Comparison of ENCODE assay signal across 35 mouse cellular contexts in the genomic region with DNA sequence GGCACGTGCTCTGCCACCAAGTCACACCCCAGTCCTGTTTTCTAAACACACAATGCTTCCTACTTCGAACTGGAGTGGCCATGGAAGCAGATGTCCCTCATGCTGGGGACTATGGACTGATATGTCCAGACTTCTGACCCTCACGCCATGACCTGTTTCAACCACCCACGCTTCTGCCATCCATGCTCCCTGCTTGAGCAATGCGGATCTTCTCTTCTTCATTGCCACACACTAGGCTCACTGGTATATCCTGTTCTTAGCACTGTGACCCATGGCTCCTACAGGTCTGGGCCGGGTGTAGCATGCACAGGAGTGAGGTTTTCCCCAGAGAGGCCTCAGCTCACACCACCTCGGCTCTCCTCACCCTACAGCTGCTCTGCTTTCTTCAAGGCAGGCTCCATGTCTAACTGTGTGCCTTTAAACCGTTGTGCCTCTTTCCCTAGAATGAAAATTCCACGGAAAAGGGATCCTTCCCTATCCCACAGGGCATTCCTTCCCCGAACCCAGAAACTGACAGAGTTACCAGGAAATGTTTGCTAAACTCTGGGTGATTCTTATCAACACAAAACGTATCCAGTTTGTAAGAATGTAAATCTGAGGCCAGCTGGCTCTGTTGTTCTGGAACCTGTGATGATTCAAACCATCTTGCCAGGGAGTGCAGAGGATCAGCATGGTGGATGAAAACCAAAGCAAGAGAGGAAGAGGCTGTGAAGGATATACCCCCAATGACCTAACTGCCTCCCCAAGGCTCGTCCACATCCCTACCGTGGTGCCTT. TPM values are rescaled to one million over a fixed set of nuclear protein-coding genes. Genes with fewer than 3 reads are reported as not detected.
DNase-seq lines count a peak whose midpoint lies in the region; ATAC-seq and TF ChIP-seq lines count a peak whose summit lies in the region.
"Had no signal": no experiment of that assay in that cellular context is flagged by ENCODE, and none has a peak within 500 bp of the region (broad histone marks: within the 10 kb centered on the region; RNA-seq: fewer than 3 reads in every experiment).

No protein-coding gene starts in this region.

- 0 out of 2 replicates have a peak, but pooled peaks cover 3% of the 10 kb centered on the region for H3K27me3 ChIP-seq in liver, embryonic 15.5 days
- H3K27me3 ChIP-seq in liver, embryonic 11.5 days (replicated peaks; ENCODE audit: control insufficient read depth, insufficient read depth, low read length), result no peaks in the 10 kb centered on the region
- H3K27me3 ChIP-seq in intestine, postnatal 0 days (replicated peaks; ENCODE audit: control insufficient read depth, insufficient read depth, low read length), result no peaks in the 10 kb centered on the region
- H3K27me3 ChIP-seq in stomach, postnatal 0 days (ENCODE audit: control insufficient read depth, insufficient read depth, low read length), result no peaks in the 10 kb centered on the region
- H3K27me3 ChIP-seq: forebrain, embryonic 13.5 days; hindbrain, embryonic 12.5 days; hindbrain, embryonic 15.5 days had no signal

- DNase-seq in liver, embryonic 11.5 days (ENCODE audit: low spot score), result no peak
- DNase-seq in urinary bladder, postnatal 36 days (ENCODE audit: low spot score in 2 of 2), result peak; percentile 31 to 35
- no peak for DNase-seq in urinary bladder, postnatal 10 days (ENCODE audit: low spot score)
- DNase-seq in stomach, postnatal 0 days (ENCODE audit: low spot score), result no peak
- DNase-seq in adrenal gland, postnatal 10 days, result no peak
- no peak for DNase-seq in cerebellum, adult 8-10 months
- DNase-seq: adrenal gland, adult 2 months; adrenal gland, postnatal 25 days; cerebellum, adult 11-12 months; cerebellum, adult 9-10 months; cerebellum, postnatal 25 days; gastrocnemius, postnatal 10 days; gastrocnemius, postnatal 36 days; heart, adult 11 months had no signal

- no peaks in the 10 kb centered on the region for H3K4me1 ChIP-seq in liver, embryonic 15.5 days (replicated peaks)
- H3K4me1 ChIP-seq in liver, embryonic 11.5 days (replicated peaks; ENCODE audit: control insufficient read depth, insufficient read depth, low read length), result no peaks in the 10 kb centered on the region
- 0 out of 2 replicates have a peak, but pooled peaks cover 6% of the 10 kb centered on the region for H3K4me1 ChIP-seq in intestine, postnatal 0 days (replicated peaks; ENCODE audit: control insufficient read depth, insufficient read depth, low read length)
- H3K4me1 ChIP-seq in stomach, postnatal 0 days (replicated peaks; ENCODE audit: control insufficient read depth, insufficient read depth), result no peaks in the 10 kb centered on the region
- H3K4me1 ChIP-seq: embryonic facial prominence, embryonic 13.5 days; hindbrain, embryonic 12.5 days; hindbrain, embryonic 15.5 days had no signal

- no peak overlapping the region for H3K4me2 ChIP-seq in liver, embryonic 15.5 days
- no peak overlapping the region for H3K4me2 ChIP-seq in liver, embryonic 11.5 days
- no peak overlapping the region for H3K4me2 ChIP-seq in intestine, postnatal 0 days (replicated peaks; ENCODE audit: low read depth)
- H3K4me2 ChIP-seq in stomach, postnatal 0 days (replicated peaks; ENCODE audit: low read depth), result no peak overlapping the region
- H3K4me2 ChIP-seq: embryonic facial prominence, embryonic 13.5 days; forebrain, embryonic 13.5 days; heart, embryonic 11.5 days; hindbrain, embryonic 12.5 days; hindbrain, embryonic 15.5 days had no signal

- no peaks in the 10 kb centered on the region for H3K9me3 ChIP-seq in liver, embryonic 15.5 days (replicated peaks)
- H3K9me3 ChIP-seq in liver, embryonic 11.5 days (ENCODE audit: control insufficient read depth, low read length), result no peaks in the 10 kb centered on the region
- no peaks in the 10 kb centered on the region for H3K9me3 ChIP-seq in intestine, postnatal 0 days (ENCODE audit: control insufficient read depth)
- H3K9me3 ChIP-seq in stomach, postnatal 0 days (ENCODE audit: control insufficient read depth, low read length), result no peaks in the 10 kb centered on the region
- H3K9me3 ChIP-seq: embryonic facial prominence, embryonic 13.5 days; forebrain, embryonic 10.5 days; hindbrain, embryonic 12.5 days; hindbrain, embryonic 15.5 days had no signal

- no peaks in the 10 kb centered on the region for H3K36me3 ChIP-seq in liver, embryonic 15.5 days (replicated peaks)
- no peaks in the 10 kb centered on the region for H3K36me3 ChIP-seq in liver, embryonic 11.5 days (ENCODE audit: control insufficient read depth, insufficient read depth, low read length)
- peaks cover 11% of the 10 kb centered on the region; the same call in 1 of the 2 replicates for H3K36me3 ChIP-seq in intestine, postnatal 0 days (ENCODE audit: control insufficient read depth, insufficient read depth)
- no peaks in the 10 kb centered on the region for H3K36me3 ChIP-seq in stomach, postnatal 0 days (ENCODE audit: control insufficient read depth, insufficient read depth, low read length)
- H3K36me3 ChIP-seq: embryonic facial prominence, embryonic 13.5 days; forebrain, embryonic 10.5 days; hindbrain, embryonic 12.5 days; hindbrain, embryonic 15.5 days had no signal

- H3K4me3 ChIP-seq in liver, embryonic 15.5 days (replicated peaks), result no peak overlapping the region
- H3K4me3 ChIP-seq in liver, embryonic 11.5 days (ENCODE audit: low read depth, low read length), result no peak overlapping the region
- H3K4me3 ChIP-seq in intestine, postnatal 0 days (ENCODE audit: low read depth, low read length), result no peak overlapping the region
- no peak overlapping the region for H3K4me3 ChIP-seq in stomach, postnatal 0 days (ENCODE audit: low read depth, low read length)
- H3K4me3 ChIP-seq: embryonic facial prominence, embryonic 13.5 days; erythroblast, embryonic 14.5 days; forebrain, embryonic 10.5 days; forebrain, embryonic 13.5 days; hindbrain, embryonic 12.5 days; hindbrain, embryonic 15.5 days had no signal

- ATAC-seq in liver, embryonic 15.5 days (ENCODE audit: insufficient read depth), result peak; percentile 54; the same call in 1 of the 2 replicates
- no peak for ATAC-seq in liver, embryonic 11.5 days (replicated peaks; ENCODE audit: low FRiP score)
- peak; percentile 34; the same call in 1 of the 2 replicates for ATAC-seq in intestine, postnatal 0 days
- peak; percentile 51; the same call in 1 of the 2 replicates for ATAC-seq in stomach, postnatal 0 days (ENCODE audit: low FRiP score, low TSS enrichment)
- ATAC-seq: CD4-positive, CD25-positive, alpha-beta regulatory T cell, adult 4 months; forebrain, embryonic 13.5 days; forebrain, embryonic 16.5 days had no signal

- TF ChIP-seq EP300 in stomach, postnatal 0 days (optimal IDR thresholded peaks at IDR 0.05), result no peak

- no peak overlapping the region for H3K27ac ChIP-seq in liver, embryonic 15.5 days (replicated peaks)
- no peak overlapping the region for H3K27ac ChIP-seq in liver, embryonic 11.5 days (ENCODE audit: low read depth, low read length)
- H3K27ac ChIP-seq in intestine, postnatal 0 days (ENCODE audit: low read depth, low read length), result no peak overlapping the region
- H3K27ac ChIP-seq in stomach, postnatal 0 days (replicated peaks), result peak overlapping the region; percentile 30; the same call in 1 of the 2 replicates
- H3K27ac ChIP-seq: embryonic facial prominence, embryonic 13.5 days; forebrain, embryonic 10.5 days; forebrain, embryonic 13.5 days; hindbrain, embryonic 12.5 days; hindbrain, embryonic 15.5 days had no signal

- H3K9ac ChIP-seq in liver, embryonic 15.5 days, result no peak overlapping the region
- no peak overlapping the region for H3K9ac ChIP-seq in liver, embryonic 11.5 days (ENCODE audit: low read depth, low read length)
- H3K9ac ChIP-seq in intestine, postnatal 0 days (ENCODE audit: low read depth, low read length), result no peak overlapping the region
- no peak overlapping the region for H3K9ac ChIP-seq in stomach, postnatal 0 days (ENCODE audit: low read length)
- H3K9ac ChIP-seq: embryonic facial prominence, embryonic 13.5 days; forebrain, embryonic 13.5 days; hindbrain, embryonic 12.5 days; hindbrain, embryonic 15.5 days had no signal

- TF ChIP-seq CTCF in intestine, postnatal 0 days (IDR thresholded peaks at IDR 0.05; ENCODE audit: low read depth), result no peak
- TF ChIP-seq CTCF in stomach, postnatal 0 days (IDR thresholded peaks at IDR 0.05; ENCODE audit: low read depth), result no peak

- WGBS in liver, embryonic 15.5 days (ENCODE audit: insufficient replicate concordance), result 52% methylated on average over 13 of the region's 13 CpGs
- WGBS in liver, embryonic 11.5 days, result 66% methylated on average over 13 of the region's 13 CpGs
- 52% methylated on average over 13 of the region's 13 CpGs for WGBS in intestine, postnatal 0 days
- WGBS in stomach, postnatal 0 days, result 57% methylated on average over 13 of the region's 13 CpGs

RNA-seq across cellular contexts. Expression of gene Sdr42e1, which starts 6.0 kb away (rescaled TPM):
- polyA plus RNA-seq in liver, embryonic 15.5 days (2015; fragmentation: Nextera tagmentation; extraction: Ambion mirVana), result 2.0 and 3.4 TPM in 2 replicates
- polyA plus RNA-seq in liver, embryonic 11.5 days (2014; fragmentation: Nextera tagmentation; extraction: Ambion mirVana), result 1.0 and 1.7 TPM in 2 replicates
- 6.0 and 7.7 TPM in 2 replicates for polyA plus RNA-seq in intestine, postnatal 0 days (2015; fragmentation: Nextera tagmentation; extraction: Ambion mirVana)
- polyA plus RNA-seq in stomach, postnatal 0 days (2015; fragmentation: Nextera tagmentation; extraction: Ambion mirVana), result 24.2 and 28.8 TPM in 2 replicates
- total RNA-seq in adrenal gland, postnatal 10 days (2021), result 1 to 10 TPM; 3.4 to 6.1 TPM
- total RNA-seq: MEL had no signal
- polyA plus RNA-seq: C2C12; erythroblast, embryonic 14.5 days had no signal

RNA-seq across cellular contexts. Expression of gene Hsd17b2, which starts 34.2 kb away (rescaled TPM):
- 74.4 and 82.5 TPM in 2 replicates for polyA plus RNA-seq in liver, embryonic 15.5 days (2015; fragmentation: Nextera tagmentation; extraction: Ambion mirVana)
- polyA plus RNA-seq in liver, embryonic 11.5 days (2014; fragmentation: Nextera tagmentation; extraction: Ambion mirVana), result 13.8 and 15.6 TPM in 2 replicates
- polyA plus RNA-seq in intestine, postnatal 0 days (2015; fragmentation: Nextera tagmentation; extraction: Ambion mirVana), result 66.3 and 69.9 TPM in 2 replicates
- 113 and 124 TPM in 2 replicates for polyA plus RNA-seq in stomach, postnatal 0 days (2015; fragmentation: Nextera tagmentation; extraction: Ambion mirVana)
- total RNA-seq in adrenal gland, postnatal 10 days (2021), result 10 to 100 TPM; 15.1 to 32.4 TPM
- total RNA-seq: adrenal gland, postnatal 25 days; common myeloid progenitor, adult 5-6 weeks; gastrocnemius, adult 18-20 months; gastrocnemius, postnatal 36 days; heart, adult 8-10 months; heart, postnatal 25 days; hematopoietic stem cell, adult 5-6 weeks; MEL had no signal
- polyA plus RNA-seq: brain, embryonic 14.5 days; C2C12; erythroblast, embryonic 14.5 days; forebrain, embryonic 10.5 days; forebrain, embryonic 16.5 days; heart, embryonic 14.5 days; heart, postnatal 0 days; hindbrain, embryonic 12.5 days had no signal

Comparison
In these comparisons a context has a peak if more than half of its experiments do, and no peak if none do; other contexts are left out.
1. DNase-seq: peak in urinary bladder, postnatal 36 days (2 of 2); none in liver, embryonic 11.5 days (single experiment), urinary bladder, postnatal 10 days (single experiment), stomach, postnatal 0 days (single experiment), adrenal gland, postnatal 10 days (single experiment) and cerebellum, adult 8-10 months (single experiment).